Mouse (Mus musculus) cerebral cortex, adult 2 months (tissue): ENCODE measurements around the gene Lenep.

Source experiments
- WGBS: fragments of 180-500 bp; shearing (Covaris S2); methylation state at CpG from one replicate; pipeline ENCODE4 v1.1.7; 2018; 5-methylcytosine and 5-hydroxymethylcytosine counted together

Lenep gene

GRCm38 (mm10) chr3:89391663-89392511, 10.7 kb downstream of the Lenep start:
- WGBS = 1% methylated on average over 51 of the region's 56 CpGs

- 19% methylated on average over 18 of the region's 19 CpGs for WGBS
Observed at GRCm38 (mm10) chr3:89390699-89391662, 11.6 kb downstream of the Lenep start.

GRCm38 (mm10) chr3:89390111-89390515, 12.5 kb downstream of the Lenep start:
- WGBS = 32% methylated on average over 5 of the region's 5 CpGs

- 62% methylated on average over 6 of the region's 6 CpGs for WGBS
Observed at GRCm38 (mm10) chr3:89388901-89389740, 13.5 kb downstream of the Lenep start.

GRCm38 (mm10) chr3:89388134-89388881, 14.3 kb downstream of the Lenep start:
- WGBS = 65% methylated on average over 11 of the region's 11 CpGs

GRCm38 (mm10) chr3:89387632-89388031, 15.0 kb downstream of the Lenep start:
- 84% methylated on average over 11 of the region's 11 CpGs for WGBS

GRCm38 (mm10) chr3:89386438-89387420, 15.9 kb downstream of the Lenep start:
- WGBS = 71% methylated on average over 17 of the region's 17 CpGs

- WGBS = 72% methylated on average over 11 of the region's 11 CpGs
Observed at GRCm38 (mm10) chr3:89385451-89385850, 17.1 kb downstream of the Lenep start.

- WGBS = 83% methylated on average over 12 of the region's 12 CpGs
Observed at GRCm38 (mm10) chr3:89384331-89385076, 18.1 kb downstream of the Lenep start.

- 91% methylated on average over 5 of the region's 5 CpGs for WGBS
Observed at GRCm38 (mm10) chr3:89383651-89384255, 18.8 kb downstream of the Lenep start.

GRCm38 (mm10) chr3:89382950-89383349, 19.6 kb downstream of the Lenep start:
- WGBS = 84% methylated on average over 5 of the region's 5 CpGs

GRCm38 (mm10) chr3:89382033-89382882, 20.3 kb downstream of the Lenep start:
- WGBS = 91% methylated on average over 9 of the region's 9 CpGs

- 91% methylated on average over 11 of the region's 11 CpGs for WGBS
Observed at GRCm38 (mm10) chr3:89381233-89381632, 21.4 kb downstream of the Lenep start.

- 95% methylated on average over 18 of the region's 18 CpGs for WGBS
Observed at GRCm38 (mm10) chr3:89380711-89381110, 21.9 kb downstream of the Lenep start.

GRCm38 (mm10) chr3:89380291-89380690, 22.3 kb downstream of the Lenep start:
- WGBS = 97% methylated on average over 14 of the region's 14 CpGs

GRCm38 (mm10) chr3:89379388-89380131, 23.0 kb downstream of the Lenep start:
- 88% methylated on average over 31 of the region's 31 CpGs for WGBS
